Mouse (Mus musculus) natural killer cell, adult 2 months (primary cell): ENCODE results near the gene Serpinf1.
"Not testable (repeated sequence)": the region's sequence is repeated elsewhere in the genome, so short reads cannot be mapped to it uniquely, and the experiment has no call there.

Experiments
- DNase-seq, 2 experiments: peaks; one replicate each; pipeline ENCODE4 v3.0.0; 2022; ENCODE audit warnings: low spot score in 2 of 2

Serpinf1 gene

DNA sequence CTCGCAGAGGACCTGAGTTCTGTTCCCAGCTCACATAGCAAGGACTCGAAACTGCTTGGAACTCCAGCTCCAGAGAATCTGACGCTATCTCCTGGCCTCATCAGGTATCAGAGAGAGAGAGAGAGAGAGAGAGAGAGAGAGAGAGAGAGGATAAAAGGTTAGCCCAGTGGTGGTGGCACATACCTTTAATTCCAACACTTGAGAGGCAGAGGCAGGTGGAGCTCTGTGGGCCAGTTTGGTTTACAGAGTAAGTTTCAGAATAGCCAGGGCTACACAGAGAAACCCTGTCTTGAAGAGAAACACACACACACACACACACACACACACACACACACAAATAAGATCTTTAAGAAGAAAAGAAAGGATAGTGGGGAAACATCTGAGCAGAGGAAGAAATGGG lies 590 bp upstream of the Serpinf1 start:
- no peak for DNase-seq

DNA sequence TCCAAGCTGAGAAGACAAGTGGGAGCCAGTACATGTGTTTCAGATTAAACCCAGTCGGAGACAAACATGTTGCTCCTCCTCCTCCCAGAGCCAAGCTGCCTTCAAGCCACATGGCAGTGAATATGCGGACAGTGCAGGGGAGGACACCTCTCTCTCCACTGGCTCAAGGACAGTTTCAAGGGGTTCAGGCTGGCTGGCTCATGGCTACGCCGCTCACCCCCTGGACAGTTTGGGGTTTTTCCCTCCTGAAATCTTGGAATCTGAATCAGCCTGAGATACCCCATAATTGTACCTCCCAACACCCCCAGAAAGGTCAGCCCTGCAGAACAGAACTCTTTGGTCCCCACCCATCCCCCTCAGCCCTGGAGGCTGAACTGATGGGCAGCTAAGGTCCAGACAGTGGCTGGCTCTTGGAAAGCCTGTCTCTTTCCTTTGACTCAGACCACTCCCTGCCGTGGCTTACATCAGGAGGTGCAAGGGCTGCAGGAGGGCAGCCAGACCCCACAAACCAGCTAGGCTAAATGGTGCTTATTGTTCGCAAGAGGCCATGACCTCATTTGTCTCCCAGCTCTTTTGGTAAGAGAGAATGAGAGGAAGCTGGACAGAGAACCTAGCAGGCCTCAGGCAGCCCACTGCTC lies 1.0 kb downstream of the Serpinf1 start:
- DNase-seq, result no peak

DNA sequence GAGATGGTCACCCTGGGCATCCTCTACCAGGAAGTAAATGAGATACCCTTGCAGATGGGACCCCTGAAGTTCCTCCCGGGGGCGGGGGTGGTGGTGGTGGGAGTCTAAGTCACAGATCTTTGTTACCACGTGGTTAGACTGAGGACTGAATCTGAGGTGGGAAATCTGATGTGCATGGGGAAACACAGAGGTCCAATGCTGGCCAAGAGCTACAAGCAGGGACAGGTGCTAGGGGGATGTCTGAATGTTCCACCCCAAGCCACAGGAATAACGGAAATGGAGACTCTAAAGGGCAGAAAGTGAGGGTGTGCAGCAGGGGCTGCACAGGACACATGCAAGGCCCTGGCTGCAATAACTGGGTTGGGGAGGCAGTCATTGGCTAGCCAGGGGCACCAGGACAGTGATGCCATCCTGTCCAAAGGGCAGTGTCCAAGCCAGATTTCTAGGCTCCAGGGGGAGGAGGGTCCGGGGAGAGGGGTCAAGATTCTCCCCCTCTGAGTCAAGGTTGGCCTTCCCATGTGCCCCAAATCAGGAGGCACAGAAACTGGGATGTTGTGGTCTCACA lies 1.6 kb downstream of the Serpinf1 start:
- no peak for DNase-seq

DNA sequence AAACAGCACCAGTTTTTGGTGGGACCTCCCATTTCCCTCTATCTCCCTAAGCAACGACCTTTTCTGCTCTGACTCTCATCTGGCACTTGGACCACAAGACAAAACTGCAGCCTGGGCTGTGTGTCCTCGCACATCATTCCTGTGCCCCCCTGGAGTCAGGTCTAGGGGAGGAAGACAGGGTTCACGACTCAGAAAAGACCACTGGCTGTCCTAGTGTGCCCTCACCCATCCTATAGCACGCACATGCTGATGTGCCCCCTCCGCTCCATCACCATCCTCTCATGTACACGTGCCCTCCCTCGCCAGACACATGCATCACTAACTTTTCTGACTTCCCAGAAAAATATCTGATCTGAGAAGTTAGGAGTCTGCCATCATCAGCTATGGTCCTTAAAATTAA lies 2.5 kb downstream of the Serpinf1 start:
- DNase-seq, result no peak

DNA sequence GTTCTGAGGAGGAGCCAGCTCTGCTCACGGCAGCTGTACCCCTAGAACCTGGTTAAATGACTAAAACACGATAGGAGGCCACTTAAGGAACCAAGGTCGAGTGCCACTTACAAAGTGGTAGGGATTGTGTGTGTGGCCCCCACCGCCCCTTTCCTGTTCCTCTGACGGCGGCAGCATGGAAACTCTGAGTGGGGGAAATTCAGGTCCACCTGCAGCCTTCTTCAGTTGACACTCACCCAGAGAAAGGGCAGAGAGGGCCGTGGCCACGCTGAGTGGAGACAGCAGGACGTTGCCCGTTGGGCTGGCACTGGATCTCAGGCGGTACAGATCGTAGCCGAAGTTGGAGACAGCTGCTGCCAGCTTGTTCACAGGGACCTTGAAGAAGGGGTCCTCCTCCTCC lies 6.5 kb downstream of the Serpinf1 start:
- DNase-seq, result no peak

DNA sequence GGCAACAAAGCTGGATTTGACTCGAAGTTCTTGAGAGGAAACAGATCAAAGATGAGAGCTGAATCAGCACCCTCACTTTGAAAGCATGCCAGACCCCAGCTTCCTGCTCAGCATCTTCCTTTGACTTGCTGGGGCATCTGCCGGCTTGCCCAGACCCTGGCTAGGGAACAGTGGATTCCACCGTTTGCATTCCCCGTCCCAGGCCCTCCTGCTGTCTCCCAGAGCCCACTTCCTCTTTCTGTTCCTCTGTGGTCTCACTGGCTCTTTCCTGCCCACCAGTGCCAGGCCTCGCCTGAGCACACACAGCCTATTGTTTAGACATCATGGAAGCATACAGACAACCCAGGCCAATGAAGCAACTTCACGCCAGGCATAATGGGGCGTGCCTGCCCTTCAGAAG lies 7.4 kb downstream of the Serpinf1 start:
- DNase-seq, result no peak

DNA sequence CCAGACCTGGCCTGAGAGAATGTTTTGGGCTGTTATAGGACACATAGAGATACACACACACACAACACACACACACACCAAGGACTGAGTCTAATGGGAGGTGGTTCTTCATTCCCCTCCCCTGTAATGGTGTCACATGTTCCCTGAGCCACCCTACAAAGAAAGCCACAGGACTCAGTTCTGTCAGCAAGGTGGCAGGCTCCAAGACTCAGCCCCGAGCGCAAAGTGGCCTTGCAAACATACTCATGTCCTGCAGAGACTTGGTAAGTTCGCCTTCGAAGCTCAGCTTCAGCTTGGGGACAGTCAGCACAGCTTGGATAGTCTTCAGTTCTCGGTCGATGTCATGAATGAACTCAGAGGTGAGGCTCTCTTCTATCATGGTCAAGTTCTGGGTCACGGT lies 11.9 kb downstream of the Serpinf1 start:
- DNase-seq, result no peak

DNA sequence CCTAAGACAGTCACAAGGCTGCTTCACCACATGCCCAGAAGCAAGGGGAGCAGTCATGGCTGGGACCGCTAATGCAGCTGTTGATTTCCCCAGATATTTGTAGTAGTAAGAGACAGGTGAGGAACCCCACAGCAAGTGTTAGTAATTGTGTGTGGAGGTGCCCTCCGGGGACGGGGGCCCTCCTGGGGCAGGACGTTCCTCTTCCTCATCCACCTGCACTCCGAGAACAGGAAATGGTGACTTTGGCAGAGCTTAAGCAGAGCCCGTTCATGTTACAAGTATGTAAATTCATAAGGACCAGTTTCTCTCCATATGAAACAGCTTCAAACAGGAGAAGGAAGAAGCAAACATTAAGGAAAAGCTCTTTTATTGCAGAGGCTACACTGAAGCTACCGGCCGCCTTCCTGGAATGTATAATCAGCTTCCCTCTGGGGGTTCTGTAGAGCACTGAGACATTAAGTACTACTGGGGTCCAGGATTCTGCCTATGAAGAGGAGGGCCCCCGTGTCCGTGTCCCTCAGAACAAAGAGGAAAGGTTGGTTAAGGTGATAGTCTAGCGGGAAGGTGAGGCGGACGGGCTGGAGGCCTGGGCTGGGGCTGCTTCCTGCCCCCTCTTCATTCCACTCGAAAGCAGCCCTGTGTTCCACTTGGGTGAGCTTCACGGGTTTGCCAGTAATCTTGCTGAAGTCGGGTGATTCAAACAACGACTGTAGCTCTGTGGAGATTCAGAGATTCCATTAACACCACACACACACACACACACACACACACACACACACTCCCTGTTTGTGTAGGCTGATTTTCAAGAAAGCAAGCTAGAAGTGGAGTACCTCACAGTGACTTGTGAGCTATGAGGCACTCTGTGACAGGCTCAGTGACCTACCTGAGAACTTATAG lies 12.6 kb downstream of the Serpinf1 start:
- DNase-seq, result peak in 1 of 2 experiments; percentile 25

DNA sequence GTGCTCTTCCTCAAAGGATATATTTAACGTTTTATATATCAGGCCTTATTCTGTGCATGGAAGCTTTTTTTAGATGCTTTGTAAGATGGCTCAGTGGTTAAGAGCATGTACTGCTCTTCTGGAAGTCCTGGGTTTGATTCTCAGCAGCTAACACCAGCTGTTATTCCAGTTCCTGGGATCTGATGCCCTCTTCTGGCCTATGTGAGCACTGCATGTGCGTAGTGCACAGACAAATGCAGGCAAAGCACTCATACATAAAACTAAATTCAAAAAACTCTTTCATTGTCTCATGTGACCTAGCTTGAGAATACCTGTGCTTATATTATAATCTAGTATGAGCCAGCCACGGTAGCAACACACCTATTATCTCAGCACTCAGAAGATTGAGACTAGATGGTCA lies 15.6 kb downstream of the Serpinf1 start:
- DNase-seq, result peak; percentile 35 to 63

DNA sequence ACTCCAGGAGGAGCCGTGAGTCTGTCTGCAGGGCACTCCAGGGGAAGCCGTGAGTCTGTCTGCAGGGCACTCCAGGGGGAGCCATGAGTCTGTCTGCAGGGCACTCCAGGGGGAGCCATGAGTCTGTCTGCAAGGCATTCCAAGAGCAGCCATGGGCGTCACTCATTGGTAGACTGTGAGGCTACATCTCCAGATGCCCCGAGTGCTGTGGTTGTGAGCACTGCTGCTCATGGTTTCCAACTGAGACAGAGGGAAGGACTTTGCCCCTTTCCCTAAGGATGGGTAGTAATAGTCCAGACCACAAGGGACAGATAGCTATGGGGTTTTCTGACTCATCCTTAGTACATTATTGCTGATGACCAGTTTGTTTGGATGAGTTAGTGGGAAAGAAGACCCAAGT lies 16.4 kb downstream of the Serpinf1 start:
- no peak for DNase-seq

DNA sequence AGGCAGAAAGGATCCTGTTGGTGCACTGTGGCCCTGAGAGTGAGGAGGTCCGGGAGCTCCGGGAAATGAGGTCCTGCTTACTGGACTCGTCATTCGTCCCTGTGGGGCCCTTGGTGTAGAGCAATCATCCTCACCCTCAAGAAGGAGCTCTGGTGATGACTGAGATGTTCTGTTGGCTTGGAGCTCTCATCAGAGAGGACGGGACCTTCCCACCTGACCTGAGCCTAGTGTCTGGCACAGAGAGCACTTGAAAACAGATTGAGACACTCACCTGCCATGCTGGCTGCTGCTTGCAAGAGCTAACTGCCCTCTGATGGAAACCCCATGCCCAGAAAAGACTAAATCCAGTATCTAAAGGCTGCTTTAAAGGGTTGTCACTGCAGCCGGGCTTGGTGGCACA lies 17.7 kb downstream of the Serpinf1 start:
- no peak for DNase-seq

DNA sequence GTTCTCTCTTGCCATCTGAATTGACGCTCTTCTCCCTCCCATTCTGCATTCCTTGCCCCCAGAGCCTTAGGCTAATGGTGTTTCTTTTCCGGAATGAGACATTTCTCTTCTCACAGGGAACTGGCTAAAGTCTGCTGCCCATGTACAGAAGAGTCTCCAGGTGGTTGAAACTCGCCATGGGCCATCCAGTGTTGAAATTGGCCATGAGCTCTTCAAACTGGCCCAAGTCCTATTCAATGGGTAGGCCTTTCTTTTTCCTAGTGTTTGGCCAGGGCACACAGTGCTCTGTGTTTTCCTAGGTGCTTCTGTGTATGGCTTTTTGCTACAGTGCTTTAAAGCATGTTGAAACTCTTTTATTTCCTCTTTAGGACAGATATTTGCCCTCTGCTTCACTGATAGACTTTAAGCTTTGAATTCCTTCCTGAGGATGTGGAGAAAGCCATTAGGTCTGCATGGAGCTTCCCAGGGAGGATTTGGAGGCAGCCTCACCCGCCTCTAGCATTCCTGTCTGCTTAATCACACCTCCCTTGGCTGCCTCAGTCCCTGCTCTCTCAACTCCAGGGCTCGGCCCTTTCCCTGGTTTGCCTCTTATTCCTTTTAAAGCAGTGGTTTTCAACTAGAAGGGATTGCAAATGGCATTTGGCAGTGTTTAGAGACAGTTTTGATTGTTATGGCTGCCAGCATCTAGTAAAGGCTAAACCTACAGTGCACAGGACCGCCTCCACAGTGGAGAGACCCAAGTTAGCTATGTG lies 19.0 kb downstream of the Serpinf1 start:
- no peak for DNase-seq

DNA sequence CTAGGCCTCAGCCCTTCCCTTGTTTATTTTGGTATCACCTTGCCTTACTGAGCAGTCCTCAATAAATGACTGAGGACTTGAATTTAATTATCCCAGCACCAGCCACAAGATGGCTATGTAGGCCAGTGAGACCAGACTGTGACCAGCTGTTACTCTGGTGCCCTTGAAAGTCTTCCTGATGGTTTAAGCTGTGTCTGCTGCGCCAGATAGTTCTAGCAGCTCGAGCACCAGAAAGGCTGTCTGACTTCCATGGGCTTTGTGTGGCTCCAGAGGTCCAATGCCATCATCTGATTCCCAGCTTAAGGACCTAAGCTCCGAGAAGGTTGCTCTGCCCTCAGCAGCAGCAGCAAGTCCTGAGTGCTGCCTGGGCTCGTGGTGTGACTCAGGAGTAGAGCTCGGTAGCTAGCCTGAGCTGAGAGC lies 20.2 kb downstream of the Serpinf1 start:
- peak in 1 of 2 experiments; percentile 17 for DNase-seq

DNA sequence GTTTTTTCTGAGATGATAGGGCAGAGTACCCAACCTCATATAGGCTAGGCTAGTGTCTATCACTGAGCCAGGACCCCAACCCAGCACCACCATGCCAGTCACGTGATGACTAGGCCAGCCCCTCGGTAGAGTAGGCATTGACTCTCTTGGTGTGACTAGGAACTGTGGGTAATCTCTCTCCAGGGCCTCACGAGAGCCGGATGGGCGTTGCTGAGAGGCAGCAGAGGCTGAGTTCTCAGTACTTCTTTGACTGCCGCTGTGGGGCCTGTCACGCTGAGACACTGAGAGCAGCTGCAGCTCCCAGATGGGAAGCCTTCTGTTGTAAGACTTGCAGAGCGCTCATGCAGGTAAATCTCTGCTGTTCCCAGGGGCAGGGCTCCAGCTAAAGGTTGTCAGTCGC lies 22.4 kb downstream of the Serpinf1 start:
- DNase-seq, result no peak

DNA sequence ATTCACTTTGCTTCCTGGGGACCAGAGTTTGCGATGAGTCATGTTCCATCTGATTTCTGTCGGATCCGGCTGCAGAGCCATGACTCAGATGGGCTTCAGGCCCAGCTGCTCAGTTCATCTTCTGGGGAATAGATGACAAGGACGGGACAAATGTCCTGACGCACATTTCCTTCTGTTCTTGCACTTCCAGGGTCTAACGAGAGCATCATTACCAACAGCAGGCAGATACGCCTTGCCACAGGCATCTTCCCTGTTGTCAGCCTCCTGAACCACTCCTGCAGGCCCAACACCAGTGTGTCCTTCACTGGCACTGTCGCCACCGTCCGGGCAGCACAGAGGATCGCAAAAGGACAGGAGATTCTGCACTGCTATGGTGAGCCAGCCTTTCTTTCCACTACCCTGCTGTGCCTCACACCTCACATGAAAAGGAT lies 23.1 kb downstream of the Serpinf1 start:
- no peak for DNase-seq

DNA sequence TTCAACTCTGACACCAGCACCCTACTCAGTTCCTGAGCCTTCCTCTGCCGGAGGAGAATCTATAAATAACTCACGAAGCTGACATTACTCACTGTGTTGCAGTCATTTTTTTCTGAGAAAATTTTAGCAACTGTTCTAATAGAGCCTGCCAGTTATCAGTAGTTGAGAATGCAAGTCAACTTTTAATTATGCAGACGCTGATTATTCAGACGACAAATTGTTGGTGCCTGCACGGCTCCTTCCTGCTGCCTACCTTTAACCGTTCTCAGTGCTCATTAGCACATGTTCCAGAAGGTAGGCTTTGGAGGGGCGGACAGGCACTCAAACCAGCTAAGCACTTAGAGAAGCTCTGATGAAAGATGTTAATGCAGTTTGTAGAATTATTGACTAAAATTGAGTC lies 25.0 kb downstream of the Serpinf1 start:
- DNase-seq, result no peak

DNA sequence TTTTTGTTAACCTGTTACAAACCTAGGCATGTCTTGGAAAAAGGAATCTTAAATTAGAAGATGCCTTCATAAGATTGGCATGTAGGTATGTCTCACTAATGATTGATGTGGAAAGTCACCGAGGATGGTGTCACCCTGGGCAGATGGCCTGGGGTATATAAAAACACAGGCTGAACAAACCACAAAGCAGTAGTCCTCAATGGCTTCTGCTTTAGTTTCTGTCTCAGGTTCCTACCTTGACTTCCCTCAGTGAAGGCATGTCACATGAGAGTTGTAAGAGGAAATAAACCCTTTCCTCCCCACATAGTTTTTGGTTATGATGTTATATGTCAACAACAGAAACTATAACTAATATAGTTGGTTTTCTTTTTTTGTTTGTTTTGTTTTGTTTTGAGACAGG lies 26.9 kb downstream of the Serpinf1 start:
- no peak for DNase-seq

DNA sequence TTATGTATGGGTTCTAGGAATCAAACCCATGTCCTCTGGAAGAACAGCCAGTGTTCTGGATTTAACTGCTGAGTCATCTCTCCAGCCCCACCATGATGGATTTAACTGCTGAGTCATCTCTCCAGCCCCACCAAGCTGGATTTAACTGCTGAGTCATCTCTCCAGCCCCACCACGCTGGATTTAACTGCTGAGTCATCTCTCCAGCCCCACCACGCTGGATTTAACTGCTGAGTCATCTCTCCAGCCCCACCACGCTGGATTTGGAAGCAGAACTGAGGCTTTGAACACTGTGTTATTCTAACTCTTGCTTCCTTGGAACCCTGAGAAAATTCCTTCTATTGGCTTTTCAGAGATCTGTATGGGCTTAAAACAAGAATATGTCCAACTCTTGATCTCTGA lies 39.0 kb downstream of the Serpinf1 start:
- not testable (repeated sequence) for DNase-seq

DNA sequence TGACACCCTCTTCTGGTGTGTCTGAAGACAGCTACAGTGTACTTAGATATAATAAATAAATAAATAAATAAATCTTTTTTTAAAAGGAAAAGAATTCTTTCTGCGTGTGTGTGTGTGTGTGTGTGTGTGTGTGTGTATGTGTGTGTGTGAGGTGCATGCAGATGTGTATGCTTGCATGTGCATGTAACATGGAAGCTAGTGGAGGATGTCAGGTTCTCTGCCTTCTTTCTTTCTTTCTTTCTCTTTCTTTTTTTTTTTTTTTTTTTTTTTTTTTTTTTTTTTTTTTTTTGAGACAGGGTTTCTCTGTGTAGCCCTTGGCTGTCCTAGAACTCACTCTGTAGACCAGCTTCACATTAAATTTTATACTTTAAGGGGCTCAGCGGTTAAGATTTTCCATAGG lies 43.7 kb downstream of the Serpinf1 start:
- DNase-seq, result not testable (repeated sequence)

DNA sequence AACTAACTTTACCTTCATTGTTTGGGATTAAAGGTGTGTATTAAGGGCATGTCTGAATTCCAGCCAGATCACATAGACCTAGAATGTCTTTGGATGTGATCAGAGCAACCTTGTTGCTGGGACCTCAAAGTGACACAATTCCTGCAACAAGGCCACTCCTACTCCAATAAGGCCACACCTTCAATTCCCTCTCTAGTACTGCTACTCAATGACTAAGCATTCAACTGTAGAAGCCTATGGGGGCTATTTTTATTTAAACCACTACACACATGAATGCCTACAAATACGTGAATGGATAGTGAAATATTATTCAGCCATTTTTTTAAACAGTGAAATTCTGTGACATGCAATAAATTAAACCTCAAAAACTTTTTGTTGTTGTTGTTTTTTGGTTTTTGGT lies 45.4 kb downstream of the Serpinf1 start:
- no peak for DNase-seq
